Mouse (Mus musculus): Measurements from ENCODE around the gene Olfr518. TPM values are rescaled to one million over a fixed set of nuclear protein-coding genes. Genes with fewer than 3 reads are reported as not detected.

The Olfr518 gene
- not detected in 2 replicates for polyA plus RNA-seq (2016; fragmentation: Nextera tagmentation; extraction: Ambion mirVana)

DNA sequence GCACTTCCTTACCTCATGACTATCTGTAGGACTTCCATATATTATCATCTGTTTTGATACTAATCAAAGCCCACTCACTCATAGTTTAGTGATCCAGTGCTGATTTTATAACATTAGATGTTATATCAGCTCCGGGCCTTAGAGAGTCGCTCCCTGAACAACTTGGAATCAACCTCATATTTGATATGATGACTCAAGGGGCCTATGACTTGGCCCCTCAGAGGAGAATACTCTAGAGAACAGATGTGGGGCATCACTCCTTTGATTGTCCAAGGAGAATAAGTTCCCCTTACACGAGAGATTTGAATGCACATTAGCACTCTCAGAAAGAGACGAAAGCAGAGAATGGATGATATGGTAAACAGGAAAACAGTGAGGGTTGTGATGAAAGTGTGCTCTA lies at the start of gene Olfr518:
Gene Olfr518 (minus strand): TSS at position 101 of the 400 bp plus-strand sequence.
- no peak within 1 kb of the TSS for H3K4me3 ChIP-seq (replicated peaks)
- no peaks in the 10 kb centered on the region for H3K9me3 ChIP-seq
- no peak within 1 kb of the TSS for H3K4me2 ChIP-seq
- no peak within 1 kb of the TSS for H3K27ac ChIP-seq
- H3K36me3 ChIP-seq: no peaks in the 10 kb centered on the region
- H3K4me1 ChIP-seq (replicated peaks): no peaks in the 10 kb centered on the region
- no peaks in the 10 kb centered on the region for H3K27me3 ChIP-seq
- no peak for ATAC-seq (ENCODE audit: insufficient number of reproducible peaks, insufficient read depth, low FRiP score, low TSS enrichment, low read depth)
- H3K9ac ChIP-seq (replicated peaks): no peak within 1 kb of the TSS
- 81% methylated on average over 4 of the region's 4 CpGs for WGBS

DNA sequence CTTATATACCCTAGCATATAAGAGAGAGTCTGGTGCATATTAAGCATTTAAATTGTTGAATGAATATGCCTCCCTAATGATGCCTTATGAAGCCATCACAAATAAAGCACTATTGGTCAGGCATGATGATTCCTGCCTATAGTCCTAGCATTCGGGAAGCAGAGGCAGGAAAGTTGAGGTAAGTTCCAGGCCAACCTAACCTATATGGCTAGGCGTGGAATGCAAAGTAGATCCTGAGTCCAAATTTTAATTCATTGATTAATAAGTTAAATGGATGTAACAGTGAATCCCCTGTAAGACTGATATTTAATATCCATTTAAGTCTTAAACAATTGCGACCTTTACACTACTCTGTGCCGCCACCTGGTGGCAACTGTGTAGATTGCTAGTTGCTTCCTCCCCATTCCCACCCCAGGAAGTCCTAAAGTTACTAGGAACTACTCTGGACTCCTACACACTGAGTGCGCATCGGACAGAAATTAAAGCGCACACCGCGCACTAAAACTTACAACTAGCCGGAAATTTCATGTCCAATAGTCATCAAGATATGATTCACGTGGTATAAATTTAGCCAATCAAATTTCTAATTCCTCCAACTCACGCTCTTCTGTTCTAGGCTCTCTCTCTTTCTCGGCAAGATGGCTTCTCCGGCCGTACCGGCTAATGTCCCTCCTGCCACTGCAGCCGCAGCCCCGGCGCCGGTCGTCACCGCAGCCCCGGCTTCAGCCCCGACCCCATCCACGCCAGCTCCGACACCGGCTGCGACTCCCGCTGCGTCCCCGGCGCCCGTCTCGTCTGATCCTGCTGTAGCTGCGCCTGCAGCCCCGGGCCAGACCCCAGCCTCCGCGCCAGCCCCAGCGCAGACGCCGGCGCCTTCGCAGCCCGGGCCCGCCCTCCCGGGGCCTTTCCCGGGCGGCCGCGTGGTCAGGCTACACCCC lies 49.3 kb upstream of the Olfr518 start, which contains the start of gene Eif3f:
Gene Eif3f (plus strand): TSS at position 624 of the 938 bp plus-strand sequence.
- WGBS: 2% methylated on average over 50 of the region's 50 CpGs
- peak within 1 kb of the TSS; percentile 86 for H3K27ac ChIP-seq
- H3K9me3 ChIP-seq: no peaks in the 10 kb centered on the region
- peak within 1 kb of the TSS; percentile 85 for H3K4me2 ChIP-seq
- peak; percentile 97 for ATAC-seq (ENCODE audit: insufficient number of reproducible peaks, insufficient read depth, low FRiP score, low TSS enrichment, low read depth)
- peak within 1 kb of the TSS; percentile 97 for H3K4me3 ChIP-seq (replicated peaks)
- H3K27me3 ChIP-seq: no peaks in the 10 kb centered on the region
- peaks cover 11% of the 10 kb centered on the region for H3K4me1 ChIP-seq (replicated peaks)
- peaks cover 26% of the 10 kb centered on the region for H3K36me3 ChIP-seq
- H3K9ac ChIP-seq (replicated peaks): peak within 1 kb of the TSS; percentile 95

DNA sequence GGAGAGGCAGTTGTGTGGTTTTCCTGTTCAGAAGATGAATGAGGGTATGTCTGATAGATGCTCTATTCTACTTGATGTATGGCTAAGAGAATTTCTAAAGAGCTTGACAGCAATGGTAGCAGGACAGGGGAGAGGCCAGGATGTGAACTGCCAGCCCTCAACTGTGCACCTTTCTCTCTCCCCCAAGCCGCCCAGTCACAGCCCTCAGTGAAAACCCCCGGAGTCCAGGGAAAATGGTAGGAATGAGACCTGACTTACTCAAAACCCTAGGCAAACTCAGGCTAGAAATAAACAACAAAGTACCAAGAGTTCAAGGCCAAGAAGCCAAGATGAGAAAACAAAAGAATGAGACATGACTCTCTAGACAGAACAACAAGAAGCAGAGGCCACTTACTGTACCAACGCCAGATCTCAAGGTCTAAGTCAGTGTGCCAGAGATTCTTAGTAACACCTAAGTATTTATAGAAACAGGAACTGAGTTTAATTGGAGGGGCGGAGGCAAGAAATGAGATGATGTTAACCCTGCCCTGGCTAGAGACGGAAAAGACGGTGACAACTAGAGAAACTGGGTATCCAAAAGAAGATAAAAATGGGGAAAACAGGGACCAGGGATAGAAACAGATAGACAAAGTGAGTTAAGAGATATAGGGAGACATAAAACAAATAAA lies 45.1 kb upstream of the Olfr518 start, which contains the start of gene Nlrp10:
Gene Nlrp10 (minus strand): TSS at position 453 of the 668 bp plus-strand sequence.
- Histone ChIP-seq H3K4me1 (replicated peaks) (no peaks in the 10 kb centered on the region; the same call in 1 of the 2 replicates), H3K9ac (replicated peaks) (no peak within 1 kb of the TSS), H3K4me3 (replicated peaks) (no peak within 1 kb of the TSS), H3K27me3 (no peaks in the 10 kb centered on the region), H3K27ac (no peak within 1 kb of the TSS), H3K9me3 (no peaks in the 10 kb centered on the region), H3K36me3 (no peaks in the 10 kb centered on the region), H3K4me2 (no peak within 1 kb of the TSS)
- WGBS: 70% methylated on average over 6 of the region's 6 CpGs
- no peak for ATAC-seq (ENCODE audit: insufficient number of reproducible peaks, insufficient read depth, low FRiP score, low TSS enrichment, low read depth)

DNA sequence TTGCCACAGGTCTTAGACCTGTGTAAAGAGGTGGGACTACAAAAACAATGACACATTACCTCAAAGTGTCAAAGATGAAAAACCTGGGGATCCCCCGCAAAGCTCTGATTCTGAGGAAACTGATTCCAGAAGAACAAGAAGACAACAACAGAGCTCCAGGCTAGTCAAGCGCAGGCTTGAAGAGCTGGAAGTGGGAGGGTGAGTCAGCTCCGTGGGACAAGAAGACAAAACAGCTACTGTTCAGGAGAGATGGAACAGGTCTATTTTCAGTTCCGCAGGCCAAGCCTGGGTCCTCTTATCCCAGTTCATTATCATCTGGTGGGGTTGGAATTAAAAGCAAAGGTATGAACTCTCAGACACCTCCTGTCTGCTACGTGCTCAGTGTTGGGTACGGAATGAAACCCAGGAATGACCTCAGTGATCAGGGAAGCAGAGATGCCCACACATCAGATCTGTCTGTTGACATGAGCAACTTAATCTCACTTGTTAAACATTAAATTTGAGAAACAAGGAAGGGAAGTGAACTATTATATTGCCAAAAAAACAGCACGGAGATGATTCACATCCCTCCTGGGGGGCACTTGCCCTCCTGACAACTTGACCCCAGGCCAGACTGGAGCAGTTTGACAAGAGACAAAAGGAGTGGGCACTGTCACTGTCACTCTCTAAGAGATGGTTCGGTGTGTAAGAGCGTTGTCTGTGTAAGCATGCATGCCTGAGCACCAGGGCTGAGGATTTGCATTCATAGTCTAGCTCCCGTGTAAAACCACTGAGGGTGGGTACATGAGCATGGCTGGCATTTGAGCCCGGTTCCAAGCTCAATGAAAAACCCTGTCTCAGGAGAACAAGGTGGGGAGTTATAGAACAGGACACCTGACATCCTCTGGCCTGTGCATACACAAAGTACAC lies 43.7 kb upstream of the Olfr518 start:
- 81% methylated on average over 11 of the region's 11 CpGs for WGBS
- Histone ChIP-seq H3K4me1 (replicated peaks) (no peaks in the 10 kb centered on the region), H3K36me3 (no peaks in the 10 kb centered on the region), H3K4me2 (no peak overlapping the region), H3K27ac (no peak overlapping the region), H3K9me3 (no peaks in the 10 kb centered on the region), H3K4me3 (replicated peaks) (no peak overlapping the region), H3K9ac (replicated peaks) (no peak overlapping the region), H3K27me3 (no peaks in the 10 kb centered on the region)
- ATAC-seq (ENCODE audit: insufficient number of reproducible peaks, insufficient read depth, low FRiP score, low TSS enrichment, low read depth): no peak

DNA sequence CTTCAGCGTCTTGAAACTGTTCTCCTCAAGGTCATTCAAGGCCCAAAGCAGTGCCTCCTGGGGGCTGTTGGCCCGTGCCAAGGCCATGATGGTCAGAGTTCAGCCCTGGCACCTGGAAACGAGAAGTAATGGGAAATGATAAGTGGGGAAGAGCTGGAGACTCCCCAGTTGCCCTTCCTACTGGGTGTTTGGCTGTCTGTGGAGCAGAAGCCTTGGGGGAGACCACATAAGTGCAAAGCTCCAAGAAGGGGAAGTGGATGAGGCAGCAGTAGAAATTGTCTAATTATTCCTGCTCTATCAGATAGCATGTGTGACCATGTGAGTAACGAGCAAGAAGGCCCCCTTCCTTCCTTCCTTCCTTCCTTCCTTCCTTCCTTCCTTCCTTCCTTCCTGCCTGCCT lies 42.2 kb upstream of the Olfr518 start:
- Histone ChIP-seq H3K4me3 (replicated peaks) (no peak overlapping the region), H3K36me3 (no peaks in the 10 kb centered on the region), H3K9me3 (no peaks in the 10 kb centered on the region), H3K9ac (replicated peaks) (no peak overlapping the region), H3K27me3 (no peaks in the 10 kb centered on the region), H3K4me2 (no peak overlapping the region), H3K27ac (no peak overlapping the region), H3K4me1 (replicated peaks) (no peaks in the 10 kb centered on the region)
- ATAC-seq (ENCODE audit: insufficient number of reproducible peaks, insufficient read depth, low FRiP score, low TSS enrichment, low read depth): no peak
- 69% methylated on average over 4 of the region's 4 CpGs for WGBS

DNA sequence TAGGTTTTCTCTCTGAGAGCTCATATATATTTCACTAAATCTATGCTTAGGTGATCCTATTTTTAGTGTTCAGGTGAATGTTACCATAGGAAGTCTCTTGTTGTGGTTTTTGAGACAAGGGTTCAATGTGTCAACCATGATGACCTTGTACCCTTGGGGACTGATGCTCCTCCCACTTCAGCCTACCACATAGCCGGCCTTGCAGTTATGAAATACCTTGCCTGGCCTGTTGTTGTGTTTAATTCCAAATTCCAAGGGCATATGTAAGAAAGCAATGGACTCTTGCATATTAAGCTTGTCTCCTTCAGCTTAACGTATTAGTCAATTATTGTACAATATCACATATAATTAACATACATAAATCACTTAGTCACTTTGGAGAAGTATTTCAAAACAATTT lies 19.2 kb upstream of the Olfr518 start:
- no peaks in the 10 kb centered on the region for H3K9me3 ChIP-seq
- H3K9ac ChIP-seq (replicated peaks): no peak overlapping the region
- ATAC-seq (ENCODE audit: insufficient number of reproducible peaks, insufficient read depth, low FRiP score, low TSS enrichment, low read depth): no peak
- no peak overlapping the region for H3K4me2 ChIP-seq
- H3K36me3 ChIP-seq: no peaks in the 10 kb centered on the region
- WGBS: 85% methylated on average over 2 of the region's 2 CpGs
- H3K27ac ChIP-seq: no peak overlapping the region
- no peaks in the 10 kb centered on the region for H3K27me3 ChIP-seq
- no peak overlapping the region for H3K4me3 ChIP-seq (replicated peaks)
- H3K4me1 ChIP-seq (replicated peaks): no peaks in the 10 kb centered on the region

DNA sequence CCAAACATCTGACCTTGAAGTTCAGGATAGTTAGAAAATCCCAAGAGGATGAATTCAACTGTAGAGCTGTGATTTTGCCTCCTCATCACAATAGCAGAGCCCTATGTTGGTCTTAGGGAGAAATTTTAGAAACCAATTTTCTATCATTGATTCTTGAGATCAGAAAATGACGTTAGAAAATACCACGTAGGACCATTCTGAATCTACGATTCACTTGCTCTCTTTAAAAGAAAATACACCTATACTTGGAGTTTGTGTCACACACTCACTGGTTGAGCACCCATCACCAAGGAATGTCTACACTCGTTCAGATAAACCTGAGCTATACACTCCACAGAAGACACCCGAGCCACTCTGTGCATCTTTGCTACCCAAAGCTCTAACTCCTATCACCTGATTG lies 9.5 kb upstream of the Olfr518 start, which contains the start of gene Olfr519:
Gene Olfr519 (minus strand): TSS at position 101 of the 400 bp plus-strand sequence.
- Histone ChIP-seq H3K27ac (no peak within 1 kb of the TSS), H3K27me3 (no peaks in the 10 kb centered on the region), H3K4me2 (no peak within 1 kb of the TSS), H3K9ac (replicated peaks) (no peak within 1 kb of the TSS), H3K36me3 (no peaks in the 10 kb centered on the region), H3K9me3 (no peaks in the 10 kb centered on the region), H3K4me3 (replicated peaks) (no peak within 1 kb of the TSS), H3K4me1 (replicated peaks) (no peaks in the 10 kb centered on the region)
- 91% methylated on average over 5 of the region's 5 CpGs for WGBS
- ATAC-seq (ENCODE audit: insufficient number of reproducible peaks, insufficient read depth, low FRiP score, low TSS enrichment, low read depth): no peak

DNA sequence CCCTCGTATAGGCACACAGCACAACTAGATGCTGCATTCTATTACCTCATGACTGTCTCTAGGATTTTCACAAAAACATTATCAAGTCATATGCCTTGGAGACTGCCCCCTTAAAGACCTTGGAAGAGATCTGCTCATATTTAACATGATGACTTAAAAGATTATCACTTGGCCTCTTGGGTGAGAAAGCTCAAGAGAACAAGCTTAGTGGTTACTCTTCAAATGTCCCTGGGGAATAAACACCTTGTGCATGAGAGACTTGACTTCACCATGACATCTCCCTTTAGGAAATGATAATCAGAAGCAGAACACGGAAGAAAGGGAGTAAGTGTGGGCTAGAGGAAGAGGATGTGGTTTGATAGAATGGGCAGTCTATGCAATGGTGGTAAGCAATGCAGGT lies 12.5 kb downstream of the Olfr518 start, which contains the start of gene Olfr517:
Gene Olfr517 (minus strand): TSS at position 101 of the 400 bp plus-strand sequence.
- WGBS: 73% methylated on average over 2 of the region's 2 CpGs
- no peak for ATAC-seq (ENCODE audit: insufficient number of reproducible peaks, insufficient read depth, low FRiP score, low TSS enrichment, low read depth)
- no peaks in the 10 kb centered on the region for H3K36me3 ChIP-seq
- H3K9ac ChIP-seq (replicated peaks): no peak within 1 kb of the TSS
- no peak within 1 kb of the TSS for H3K27ac ChIP-seq
- no peaks in the 10 kb centered on the region for H3K9me3 ChIP-seq
- H3K4me1 ChIP-seq (replicated peaks): no peaks in the 10 kb centered on the region
- H3K4me2 ChIP-seq: no peak within 1 kb of the TSS
- H3K4me3 ChIP-seq (replicated peaks): no peak within 1 kb of the TSS
- no peaks in the 10 kb centered on the region for H3K27me3 ChIP-seq

DNA sequence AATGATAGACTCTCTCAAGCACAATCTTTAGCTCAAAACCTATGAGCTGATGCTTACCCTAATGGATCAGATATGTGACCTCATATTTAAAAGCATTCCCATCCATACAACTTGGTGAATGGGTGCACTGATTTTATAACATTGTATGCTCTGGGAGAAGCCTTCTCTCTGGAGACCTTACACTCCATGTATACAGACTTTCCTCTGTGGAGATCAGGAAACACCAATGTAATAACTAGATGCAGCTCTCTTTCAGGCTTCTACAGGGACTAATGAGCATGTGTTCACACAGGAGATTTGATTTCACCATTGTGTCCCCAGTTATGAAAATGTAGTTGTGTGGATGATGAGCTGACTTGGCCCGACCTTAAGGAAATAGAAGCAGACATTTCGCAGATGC lies 34.4 kb downstream of the Olfr518 start, which contains the start of gene Olfr516:
Gene Olfr516 (minus strand): TSS at position 101 of the 400 bp plus-strand sequence.
- 93% methylated on average over 2 of the region's 2 CpGs for WGBS
- ATAC-seq (ENCODE audit: insufficient number of reproducible peaks, insufficient read depth, low FRiP score, low TSS enrichment, low read depth): no peak

More for the DNA sequence above, 34.4 kb downstream of the Olfr518 start, which contains the start of gene Olfr516:
- no peaks in the 10 kb centered on the region for H3K36me3 ChIP-seq
- H3K9me3 ChIP-seq: no peaks in the 10 kb centered on the region
- H3K9ac ChIP-seq (replicated peaks): no peak within 1 kb of the TSS
- H3K4me2 ChIP-seq: no peak within 1 kb of the TSS
- no peaks in the 10 kb centered on the region for H3K27me3 ChIP-seq
- no peak within 1 kb of the TSS for H3K27ac ChIP-seq
- H3K4me3 ChIP-seq (replicated peaks): no peak within 1 kb of the TSS
- H3K4me1 ChIP-seq (replicated peaks): no peaks in the 10 kb centered on the region
